Mouse (Mus musculus): ENCODE data around the gene Acvr1b.
A peak's percentile ranks its signal among the peaks of the same experiment; 100 is the strongest.

The Acvr1b gene

DNA sequence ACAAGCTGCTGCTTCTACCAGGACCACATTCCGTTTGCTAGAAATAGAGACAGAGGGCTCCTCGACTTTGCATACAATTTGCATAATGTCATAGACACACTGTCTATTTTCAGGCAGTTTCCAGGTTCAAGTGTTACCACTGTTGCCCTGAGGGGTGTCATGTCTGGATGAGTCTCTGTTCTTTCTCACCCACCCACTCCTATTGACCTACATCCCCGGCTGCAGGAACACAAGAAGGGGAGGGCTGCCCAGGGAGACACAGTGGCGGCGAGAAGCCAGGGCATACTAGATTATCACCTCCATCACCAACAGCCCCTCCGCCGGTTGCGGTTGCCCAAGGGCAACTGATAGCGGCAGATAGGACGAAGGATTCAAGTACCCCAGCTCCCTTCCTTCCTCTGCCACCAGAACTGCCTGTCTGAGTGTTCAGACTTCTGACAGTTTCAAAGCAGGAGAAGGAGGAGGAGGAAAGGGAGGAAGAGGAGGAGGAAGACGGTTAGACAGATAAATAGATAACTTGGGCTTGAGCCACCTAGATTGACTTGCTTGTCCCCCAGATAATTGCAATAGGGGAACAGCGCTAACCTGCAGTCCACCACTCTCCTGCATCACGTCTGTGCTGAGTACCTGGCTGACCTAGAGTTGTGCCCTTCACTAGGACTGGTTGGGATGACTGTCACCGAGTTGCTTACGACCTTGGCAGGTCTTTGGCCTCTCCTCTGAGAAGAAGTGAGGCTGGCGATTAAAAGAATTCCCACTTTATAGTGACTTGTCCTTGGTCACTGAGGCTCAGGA is 26.6 kb upstream of the Acvr1b start:
- DNase-seq, result no peak

DNA sequence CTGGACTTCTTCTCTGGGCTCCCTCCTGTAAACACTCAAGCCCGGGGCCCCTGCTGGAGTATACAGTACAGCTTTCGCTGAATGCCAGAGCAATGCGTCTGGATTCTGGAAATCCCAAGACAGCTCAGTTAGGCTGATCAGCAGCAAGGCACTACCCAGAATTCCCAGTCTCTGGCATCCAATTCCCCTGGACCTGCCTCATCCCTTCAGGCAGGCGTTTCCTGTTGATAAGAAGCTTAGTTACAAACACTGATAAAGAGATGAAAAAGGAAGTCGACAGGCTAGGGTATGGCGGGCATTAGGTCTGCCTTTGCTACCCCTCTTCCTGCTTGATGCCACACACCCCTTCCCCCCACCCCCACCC is 26.0 kb upstream of the Acvr1b start:
- no peak for DNase-seq

DNA sequence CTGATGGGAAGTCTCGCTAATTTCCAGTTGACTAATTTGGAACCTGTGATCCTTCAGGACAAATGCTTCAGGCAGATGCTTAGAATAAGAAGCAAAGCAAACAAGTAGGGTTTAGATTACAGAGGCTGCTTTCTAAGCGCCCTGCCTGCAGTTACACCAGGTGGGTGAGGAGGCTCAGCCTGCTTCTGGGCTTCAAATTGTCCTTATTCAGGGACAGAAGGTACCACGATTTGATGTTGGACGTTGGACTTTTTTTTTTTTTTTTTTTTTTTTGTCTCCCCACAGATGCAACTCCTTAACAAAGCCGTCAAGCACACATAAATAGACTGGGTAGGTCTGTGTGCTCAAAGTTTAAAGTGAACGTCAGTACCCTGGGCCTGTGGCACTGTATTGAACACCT is 25.3 kb upstream of the Acvr1b start:
- DNase-seq, result no peak

DNA sequence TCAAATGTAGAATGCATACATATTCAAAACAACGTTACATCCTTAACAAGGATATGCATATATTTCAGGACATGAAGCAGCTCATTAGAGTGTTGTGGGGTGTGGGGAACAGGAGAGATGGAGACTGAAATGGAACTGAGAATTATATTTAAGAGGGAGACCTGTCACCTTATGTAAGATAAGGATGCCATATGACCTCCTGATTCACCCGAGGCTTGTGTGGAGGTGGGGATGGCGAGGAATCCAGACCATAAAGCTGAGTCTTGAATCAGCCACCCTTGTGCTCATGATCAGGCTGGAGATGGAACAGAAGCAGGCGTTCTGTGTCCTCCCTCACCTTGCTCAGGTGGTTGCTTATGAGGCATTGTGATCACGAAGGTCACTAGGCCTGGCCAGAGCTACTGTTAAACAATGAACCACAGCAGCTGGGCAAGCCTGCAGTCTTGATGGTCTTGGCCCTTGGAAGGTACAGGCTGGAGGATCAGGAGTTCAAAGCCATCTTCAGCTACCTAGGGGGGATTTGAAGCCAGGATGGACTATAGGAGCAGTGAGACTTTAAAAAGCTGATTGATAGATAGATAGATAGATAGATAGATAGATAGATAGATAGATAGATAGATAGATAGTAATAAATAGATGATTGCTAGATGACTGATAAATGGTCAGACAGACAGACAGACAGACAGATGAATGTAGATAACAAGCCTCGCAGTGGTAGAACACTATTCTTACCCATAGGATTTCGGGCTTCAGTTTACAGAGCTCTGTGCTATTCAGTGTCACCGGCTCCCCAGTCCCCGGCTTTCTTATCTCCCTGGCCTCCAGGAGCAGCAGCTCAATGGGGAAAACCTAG is 22.2 kb upstream of the Acvr1b start:
- DNase-seq, result no peak

DNA sequence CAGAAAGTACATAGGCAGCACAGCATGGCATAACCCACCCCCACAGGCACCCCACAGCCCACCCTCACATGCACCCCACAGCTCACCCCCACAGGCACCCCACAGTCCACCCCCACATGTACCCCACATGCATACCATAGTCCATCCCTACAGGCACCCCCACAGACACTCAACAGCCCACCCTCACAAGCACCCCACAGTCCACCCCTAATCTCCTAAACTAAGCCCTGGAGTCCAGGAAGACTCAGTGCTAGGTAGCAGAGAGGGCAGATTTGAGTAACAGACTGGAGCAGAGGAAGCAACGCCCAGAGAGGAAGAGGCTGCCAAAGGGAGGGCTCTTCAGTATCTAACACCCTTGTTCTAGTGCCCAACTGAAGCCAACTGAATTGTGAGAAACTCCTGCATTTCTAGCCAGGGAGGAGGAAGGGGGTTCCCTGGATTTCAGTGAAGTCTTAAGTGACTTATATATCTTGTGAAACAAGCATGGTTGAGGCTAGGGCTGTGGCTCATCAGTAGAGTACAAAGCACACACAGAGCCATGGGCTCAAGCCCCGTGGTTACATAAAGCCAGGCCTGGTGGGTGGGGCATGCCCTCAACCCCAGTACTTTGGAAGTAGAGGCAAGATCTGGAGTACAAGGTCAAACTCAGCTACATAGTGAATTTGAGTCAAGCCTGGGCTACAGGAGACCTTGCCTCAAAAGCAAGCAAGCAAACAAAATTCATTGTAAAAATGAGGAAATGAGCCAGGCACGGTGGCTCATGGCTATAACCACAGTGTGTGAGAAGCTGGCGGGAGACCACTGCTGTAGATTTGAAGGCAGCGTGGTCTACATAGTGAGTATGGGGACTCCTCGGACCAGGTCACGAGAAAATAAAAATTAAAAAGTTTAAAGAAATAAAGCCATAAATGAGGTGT is 18.9 kb upstream of the Acvr1b start:
- no peak for DNase-seq

DNA sequence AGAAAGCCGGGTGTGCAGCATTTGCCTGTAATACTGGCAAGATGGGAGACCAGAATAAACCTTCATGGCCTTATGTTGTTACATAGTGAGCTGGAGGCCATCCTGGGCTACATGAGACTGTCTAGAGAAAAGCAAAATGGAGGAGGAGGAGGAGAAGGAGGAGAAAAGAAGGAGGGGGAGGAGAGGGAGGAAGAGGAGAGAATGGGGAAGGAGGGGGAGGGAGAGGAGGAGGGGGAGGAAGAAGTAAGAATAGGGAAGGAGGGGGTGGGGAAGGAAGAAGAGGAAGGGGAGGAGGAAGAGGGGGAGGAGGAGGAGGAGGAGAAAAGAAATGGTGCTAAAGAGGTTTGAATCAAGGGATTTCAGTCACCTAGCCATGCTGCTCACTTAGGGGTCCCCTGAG is 13.7 kb upstream of the Acvr1b start:
- no peak for DNase-seq

DNA sequence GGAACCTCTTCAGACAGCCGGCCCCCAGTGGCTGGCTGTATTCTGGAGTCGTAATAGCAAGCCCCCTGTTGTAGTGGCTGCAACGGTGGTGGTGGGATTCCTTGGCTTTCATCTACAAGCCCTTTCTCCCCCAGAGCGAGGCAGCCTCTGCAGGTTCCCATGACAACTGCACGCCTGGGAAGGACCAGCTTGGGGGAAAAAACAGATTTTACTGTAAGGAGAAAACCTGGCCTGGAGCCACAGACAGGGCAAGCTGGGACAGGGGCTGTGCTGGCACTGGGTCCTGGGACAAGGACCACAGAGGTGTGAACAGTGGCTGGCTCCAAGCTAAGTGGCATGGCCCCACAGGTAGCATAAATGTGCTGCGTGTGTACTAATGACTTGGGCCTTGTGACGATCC is 13.3 kb upstream of the Acvr1b start:
- no peak for DNase-seq

DNA sequence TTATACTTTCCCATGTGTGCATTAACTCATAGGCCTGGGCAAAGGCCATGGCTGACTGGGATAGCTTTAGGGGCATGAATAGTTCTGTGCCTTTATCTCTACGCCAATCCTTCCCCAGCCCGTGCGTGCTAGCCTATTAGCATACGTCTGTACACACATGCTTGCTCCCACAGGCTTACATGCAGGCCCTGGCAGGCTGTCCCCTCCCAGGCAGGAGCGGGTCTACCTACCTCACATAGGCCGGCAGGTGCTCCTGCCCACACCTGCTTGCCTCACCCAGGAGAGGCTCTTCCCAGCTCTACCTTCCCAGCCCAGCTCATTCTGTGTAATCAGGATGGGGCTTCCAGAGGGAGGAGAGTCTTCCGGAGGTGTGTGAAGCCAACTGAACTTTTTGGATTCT is 12.3 kb upstream of the Acvr1b start:
- DNase-seq, result no peak

DNA sequence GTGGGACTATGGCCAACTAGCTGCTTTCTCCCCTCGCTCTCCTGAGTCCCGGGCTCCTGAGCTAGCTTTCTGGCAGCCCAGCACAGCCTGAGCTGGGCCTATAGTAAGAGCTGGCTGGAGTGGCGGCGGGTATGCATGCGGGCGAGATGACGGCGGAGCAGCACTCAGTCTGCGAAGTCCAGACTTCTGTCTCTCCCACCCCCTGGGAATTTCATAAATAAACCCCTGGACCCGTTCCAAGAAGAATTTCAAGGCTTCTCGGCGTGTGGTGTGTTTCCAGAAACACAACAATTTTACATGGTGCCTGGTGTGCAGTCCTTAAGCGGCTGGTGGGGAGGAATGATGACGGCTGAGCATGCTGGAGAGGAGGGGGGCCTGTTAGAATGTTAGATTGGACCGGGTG is 10.8 kb upstream of the Acvr1b start:
- DNase-seq, result peak; percentile 6

DNA sequence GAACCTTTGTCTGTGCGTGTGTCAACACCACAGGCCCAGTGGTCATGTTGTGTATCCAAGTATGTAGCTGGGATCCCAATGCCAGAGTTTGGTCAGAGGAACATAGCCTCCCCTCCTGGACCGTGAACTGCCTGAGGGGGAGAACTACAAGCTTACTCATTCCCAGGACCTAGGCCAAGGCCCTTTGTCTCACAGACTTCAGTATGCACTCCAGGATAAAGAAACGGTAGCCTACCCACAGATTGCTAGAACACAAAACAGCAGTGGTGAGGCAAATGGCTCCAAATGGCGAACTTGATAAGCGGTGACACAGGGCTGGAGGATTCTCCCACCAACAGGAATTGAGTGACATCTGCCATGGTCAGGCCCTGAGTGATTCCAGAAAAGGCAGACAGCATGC is 10.0 kb upstream of the Acvr1b start:
- no peak for DNase-seq

DNA sequence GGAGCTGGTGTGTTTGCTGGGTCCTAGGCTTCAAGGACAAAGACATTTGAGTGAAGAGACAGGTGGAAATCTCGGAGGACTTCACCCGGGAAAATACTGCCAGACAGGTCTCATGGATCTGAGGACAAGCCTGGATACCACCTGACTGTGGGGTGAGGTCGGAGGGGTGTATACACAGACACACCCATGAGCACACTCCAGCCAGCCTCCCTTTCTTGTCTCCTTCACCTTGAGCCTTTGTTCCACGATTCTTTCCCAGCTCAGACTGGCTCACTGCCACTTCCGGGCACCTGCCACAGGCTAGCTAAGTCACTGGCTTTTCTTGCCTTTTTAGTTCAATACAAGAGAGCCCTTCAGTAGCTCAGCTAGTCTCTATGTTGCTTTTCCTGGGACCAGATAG is 9.6 kb upstream of the Acvr1b start:
- DNase-seq, result peak; percentile 10

DNA sequence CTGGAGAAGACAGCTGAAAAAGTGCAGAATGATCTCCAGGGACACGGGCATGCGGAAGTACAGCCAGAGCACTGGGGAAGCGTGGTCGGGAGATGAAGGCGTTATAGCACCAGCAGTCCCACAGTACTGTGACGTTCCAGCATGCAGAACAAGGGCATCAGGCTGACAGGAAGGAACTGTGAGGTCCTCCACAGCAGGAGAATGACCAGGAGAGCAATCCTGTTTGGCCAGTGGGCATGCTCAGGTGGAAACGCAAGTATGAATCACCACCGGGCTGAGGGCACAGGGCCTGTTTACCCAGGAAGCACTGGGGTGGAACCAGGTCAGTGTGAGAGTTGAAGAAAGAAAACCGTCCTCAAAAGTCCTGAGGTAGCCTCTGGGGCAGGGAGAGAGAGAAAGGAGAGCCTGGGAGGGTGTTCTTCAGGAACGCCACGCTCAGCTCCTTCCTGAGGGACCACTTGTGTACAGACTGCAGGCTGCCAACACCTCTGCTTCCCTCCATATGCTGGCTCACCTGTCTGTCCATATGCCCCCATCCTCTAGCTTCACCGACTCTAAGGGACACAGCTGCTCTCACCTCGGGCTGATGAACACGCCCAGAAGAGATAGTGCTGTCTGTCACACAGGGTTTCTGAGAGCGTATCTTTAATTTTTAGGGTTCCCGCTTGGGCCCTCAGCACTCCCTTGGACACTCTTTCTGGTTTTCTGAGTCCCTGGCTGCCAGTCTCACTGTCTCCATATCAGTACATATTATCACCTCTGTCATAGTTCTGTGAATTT is 8.0 kb upstream of the Acvr1b start:
- peak; percentile 40 for DNase-seq

DNA sequence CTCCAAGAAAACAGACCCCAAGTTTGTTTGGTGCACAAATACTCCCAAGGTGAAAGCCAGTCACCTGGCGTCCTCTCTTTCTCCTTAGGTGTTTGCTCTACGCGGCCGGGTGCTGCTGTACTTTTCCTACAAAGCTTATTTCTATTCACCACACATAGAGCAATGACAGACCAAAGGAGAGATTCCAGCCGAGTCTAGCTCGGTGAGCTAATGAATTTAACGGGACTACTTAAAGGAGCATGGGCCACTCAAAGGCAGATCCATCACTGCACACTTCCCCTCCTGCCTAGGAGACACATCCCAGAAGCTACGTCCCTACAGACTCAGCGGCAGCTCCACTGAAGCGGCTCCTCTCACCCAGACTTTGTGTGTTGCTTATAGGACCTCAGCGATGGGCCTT is 6.3 kb upstream of the Acvr1b start:
- peak; percentile 8 for DNase-seq

DNA sequence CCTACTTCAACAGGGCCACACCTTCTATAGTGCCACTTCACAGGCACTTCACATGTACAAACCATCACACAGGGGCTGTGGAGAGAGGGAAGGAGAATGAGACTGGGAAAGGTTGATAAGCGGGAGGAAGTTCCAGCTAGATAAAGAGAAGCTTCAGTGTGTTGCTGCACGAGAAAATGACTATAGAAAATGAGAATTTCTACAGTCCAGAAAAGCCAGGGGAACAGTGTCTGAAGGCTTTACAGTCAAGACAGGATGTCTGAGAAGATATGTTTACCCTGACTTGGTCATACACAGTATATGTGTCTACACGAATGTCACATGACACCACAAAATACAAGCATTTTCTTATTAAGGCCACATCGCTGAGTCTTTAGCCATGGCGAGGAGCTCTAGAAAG is 4.0 kb upstream of the Acvr1b start:
- DNase-seq, result no peak

DNA sequence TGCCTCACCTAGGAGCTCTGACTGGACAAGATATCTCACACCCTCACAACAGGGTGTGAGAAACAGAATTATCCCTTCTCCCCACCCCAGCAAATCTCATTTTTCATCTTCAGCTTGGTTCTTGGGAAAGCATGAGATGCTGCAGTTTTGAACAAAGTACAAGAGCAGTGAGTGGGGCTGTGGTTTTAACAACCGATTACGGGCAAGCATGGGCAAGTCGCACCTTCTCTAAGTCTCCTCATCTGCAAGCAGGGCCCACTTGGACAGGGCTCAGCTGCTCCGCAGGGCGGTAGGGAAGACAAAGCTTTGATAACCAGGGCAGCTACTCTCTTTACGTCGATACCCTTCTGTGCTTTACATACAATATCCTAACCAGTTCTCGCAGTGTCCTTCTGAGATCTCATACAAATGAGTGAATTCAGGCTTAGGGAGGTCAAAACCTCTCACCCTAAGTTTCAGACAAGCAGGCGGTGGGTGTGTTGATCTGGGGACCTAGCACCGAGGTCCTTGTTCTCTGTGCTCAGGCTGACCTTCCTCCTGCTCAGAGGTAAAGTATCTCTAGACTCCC is 3.4 kb upstream of the Acvr1b start:
- DNase-seq, result peak; percentile 13

DNA sequence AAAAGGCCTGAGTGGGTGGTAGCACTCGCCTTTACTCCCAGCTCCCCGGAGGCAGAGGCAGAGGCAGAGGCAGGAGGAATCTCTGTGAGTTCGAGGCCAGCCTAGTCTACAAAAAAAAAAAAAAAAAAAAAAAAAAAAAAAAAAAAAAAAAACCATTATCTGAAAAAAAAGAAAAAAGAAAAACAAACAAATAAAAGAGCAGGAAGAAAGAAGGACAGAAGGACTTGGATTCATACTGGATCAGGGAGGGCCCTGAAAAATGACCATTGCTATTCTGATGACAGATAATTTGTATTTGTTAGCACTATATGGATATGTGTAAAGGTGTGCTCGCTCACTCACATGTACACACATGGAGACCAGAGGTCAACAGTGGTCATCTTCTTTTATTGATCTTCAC is 2.6 kb upstream of the Acvr1b start:
- DNase-seq, result no peak

DNA sequence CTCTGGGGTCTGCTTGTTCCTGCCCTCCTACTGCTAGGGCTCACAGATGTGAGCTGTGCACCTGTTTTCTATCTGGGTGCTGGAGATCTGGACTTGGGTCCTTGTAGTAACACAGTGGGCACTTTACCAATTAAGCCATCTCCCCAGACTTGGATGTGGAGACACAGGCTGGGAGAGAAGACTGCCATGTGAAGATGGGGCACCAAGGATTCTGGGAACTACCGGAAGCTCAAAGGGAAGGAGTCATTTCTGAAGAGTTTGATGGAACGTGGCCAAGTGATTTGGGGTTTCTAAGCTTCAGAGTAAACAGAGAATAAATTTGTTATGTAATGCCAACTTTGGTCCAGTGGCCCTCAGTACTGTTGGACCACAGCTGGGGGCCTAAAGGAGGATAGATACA is 1.9 kb upstream of the Acvr1b start:
- DNase-seq, result peak; percentile 65

DNA sequence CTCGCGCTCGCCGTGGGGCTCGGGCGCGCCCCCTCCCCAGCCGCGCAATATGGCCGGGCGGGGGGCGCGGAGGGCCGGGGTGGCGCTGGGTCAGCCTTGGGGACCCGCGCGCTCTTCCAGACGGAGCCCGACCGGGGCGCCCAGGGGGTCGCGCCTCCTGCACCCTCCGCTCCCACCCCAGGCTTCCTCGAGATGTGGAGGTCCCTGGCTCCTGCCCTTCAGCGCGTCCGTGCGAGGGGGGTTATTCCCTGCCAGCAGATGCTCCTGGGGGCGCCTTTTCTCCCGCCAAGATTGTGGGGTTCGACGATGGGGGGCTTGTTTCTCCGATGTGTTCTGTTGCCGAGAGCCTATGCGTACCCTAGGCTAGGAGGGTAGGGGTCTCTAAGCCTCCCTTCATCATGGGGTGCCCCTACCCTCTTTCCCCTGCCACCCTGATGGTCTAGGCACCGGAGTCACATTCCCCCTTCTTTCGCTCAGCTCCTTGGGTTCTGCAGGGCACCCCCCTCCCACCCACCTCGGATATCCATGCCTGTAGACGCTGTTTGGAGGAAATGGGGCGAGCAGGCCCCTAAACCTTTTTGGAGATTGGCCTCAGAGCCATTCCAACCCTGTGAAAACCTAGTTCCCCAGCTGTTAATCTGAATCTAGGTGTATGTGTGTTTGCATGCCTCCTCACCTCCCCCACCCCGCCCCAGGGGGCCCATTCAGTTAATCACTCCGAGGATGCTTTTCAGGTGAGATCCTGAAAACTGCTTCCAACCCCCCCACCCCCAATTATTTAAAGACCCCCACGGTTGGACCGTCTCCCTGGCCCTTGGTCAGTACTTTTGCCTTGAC is 645 bp downstream of the Acvr1b start:
- DNase-seq, result peak; percentile 75

DNA sequence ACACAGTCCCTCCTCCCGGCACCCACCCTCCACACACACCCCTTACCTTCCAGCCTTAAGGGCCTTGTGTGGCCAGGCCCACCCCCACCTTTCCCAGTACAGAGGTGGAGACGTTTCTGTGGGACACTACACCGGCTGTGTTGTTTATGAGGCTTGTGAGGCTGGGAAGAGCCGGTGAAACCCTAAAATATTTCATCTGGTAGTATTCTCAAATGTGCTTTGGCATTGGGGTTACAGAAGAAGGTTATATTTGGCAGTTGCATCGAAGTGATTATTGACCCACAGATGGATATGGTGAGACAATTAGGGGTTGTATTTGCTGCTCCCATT is 1.2 kb downstream of the Acvr1b start:
- DNase-seq, result no peak

DNA sequence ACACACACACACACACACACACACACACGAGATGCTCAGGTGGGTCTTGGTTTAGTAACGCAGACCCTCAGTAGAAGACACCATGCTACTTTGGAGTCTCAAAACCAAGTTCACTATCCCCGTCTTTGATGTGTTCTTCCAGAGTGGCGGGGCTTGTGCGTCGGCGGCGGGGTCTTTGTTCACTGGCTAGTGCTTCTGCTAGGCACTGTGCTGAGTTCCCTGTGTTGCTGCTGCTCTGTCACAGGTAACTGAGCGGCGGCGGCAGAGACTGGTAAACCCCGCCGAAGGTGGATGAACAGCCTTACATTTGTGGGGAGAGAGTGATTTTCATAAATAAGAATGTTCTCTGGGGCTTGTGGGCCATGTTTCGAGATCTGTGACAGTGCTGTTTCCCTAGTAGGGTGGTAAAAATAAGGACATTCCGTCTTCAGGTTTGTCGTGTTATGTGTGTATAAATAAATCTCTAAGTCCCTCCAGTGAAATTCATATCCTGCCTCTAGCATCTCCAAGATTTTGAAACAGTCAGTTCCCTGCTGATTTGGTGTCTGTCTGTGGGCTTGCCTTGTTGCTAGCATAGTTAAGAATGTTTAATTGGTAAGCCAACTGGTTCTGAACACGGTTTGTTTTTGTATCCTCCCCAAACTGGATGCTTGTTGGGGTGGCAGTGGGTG is 1.9 kb downstream of the Acvr1b start:
- DNase-seq, result peak; percentile 49

DNA sequence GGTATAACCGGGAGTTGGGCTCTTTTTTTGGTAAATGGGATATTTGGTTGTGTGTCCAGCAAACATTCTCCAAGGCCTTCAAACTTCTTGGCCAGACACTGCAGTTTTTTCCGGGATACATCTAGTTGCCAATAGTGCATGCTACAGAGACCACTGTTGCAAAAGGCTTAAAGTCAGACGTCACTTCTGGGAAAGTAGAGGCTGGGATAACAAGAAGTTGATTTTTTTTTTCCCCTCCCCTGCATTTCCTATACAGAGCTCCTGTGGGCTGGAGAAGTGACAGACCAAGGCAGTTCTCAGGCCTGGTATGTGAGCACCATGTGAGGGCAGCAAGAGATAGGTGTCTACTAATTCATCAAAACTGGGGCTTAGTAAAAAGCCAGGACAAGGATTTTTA is 2.4 kb downstream of the Acvr1b start:
- no peak for DNase-seq
